Mouse (Mus musculus): Measurements from ENCODE around the gene Tppp.
A peak's percentile ranks its signal among the peaks of the same experiment; 100 is the strongest.
"Not testable (repeated sequence)": the region's sequence is repeated elsewhere in the genome, so short reads cannot be mapped to it uniquely, and the experiment has no call there.

Tppp gene

DNA sequence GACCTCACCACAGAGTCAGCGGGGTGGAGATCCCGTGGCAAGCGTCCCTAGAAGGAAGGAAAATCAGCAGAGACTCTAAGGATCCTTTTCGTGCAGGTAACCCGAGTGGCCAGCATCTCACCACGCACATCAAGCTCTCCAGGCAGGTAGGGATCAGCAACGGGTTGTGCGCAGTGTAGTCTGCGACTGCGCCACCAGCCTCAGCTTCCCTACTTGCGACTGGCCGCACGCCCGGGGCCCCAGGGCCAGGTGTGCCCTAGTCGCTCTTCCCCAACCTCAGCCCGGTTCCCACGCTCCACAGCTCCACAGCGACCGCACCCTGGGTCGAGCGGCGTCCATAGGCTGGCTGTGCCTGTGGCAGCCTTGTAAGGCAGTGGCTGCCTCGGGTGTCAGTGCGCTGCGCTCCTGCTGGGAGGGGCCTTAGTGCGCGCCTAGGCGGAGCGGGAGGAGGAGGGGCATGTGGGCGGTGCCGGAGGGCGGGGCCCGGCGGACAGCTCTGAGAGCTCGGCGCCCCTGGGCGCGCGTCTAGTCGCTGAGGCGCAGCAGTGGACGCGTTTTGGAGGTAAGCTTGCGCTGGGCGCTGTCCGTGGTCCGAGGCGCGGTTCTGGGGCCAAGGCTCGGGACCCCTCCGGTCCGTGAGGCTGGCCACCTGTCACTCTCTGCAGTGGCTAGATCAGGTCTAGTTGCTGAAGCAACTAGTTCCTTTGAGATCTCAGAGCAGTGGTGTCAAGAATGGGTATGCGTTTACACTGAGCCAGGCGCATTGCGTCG lies at the start of gene Tppp:
Gene Tppp (plus strand): TSS at position 460 of the 771 bp plus-strand sequence.
- peak; percentile 95 to 96 for DNase-seq

DNA sequence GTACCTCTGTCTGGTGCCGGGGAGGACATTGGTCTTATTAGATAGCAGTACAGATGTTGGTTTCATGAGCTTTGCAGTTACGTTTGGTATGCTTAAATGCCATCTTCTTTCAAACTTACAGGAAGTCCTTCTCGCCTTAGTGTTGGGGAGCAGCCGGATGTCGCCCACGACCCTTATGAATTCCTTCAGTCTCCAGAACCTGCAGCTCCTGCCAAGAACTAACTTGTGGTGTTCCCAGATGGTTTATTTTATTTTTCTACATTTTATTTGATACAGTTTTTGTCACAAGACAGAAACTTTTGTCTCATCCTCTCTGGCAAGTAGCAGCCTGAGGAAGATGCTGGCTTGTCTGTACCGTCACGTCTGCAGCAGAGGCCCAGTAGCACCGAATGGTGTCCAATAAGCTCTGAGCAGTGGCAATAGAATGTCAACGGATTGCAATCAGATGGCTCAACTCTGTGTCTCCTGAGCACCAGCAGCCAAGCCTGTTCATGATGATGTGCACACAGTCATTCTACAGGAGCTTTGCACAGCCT lies 49.0 kb upstream of the Tppp start:
- no peak for DNase-seq

DNA sequence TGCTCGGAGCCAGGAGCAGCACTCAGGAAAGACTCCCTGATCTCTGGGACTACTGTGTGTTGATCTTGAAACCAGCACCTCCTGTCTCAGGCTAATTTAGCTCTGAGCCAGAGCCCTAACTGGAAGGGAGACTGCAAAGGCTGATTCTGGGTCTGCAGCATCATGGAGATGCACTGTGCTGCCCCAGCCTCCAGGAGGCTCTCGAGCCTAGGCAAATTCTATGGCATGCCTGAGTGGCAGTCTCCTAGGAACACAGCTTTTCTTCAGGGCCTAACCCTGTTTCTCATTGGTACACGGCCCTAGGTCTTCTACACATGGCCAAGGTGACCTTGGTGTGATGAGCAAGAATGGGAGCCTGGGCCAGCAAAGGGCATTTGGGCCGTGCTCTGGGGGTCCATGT lies 48.0 kb upstream of the Tppp start:
- no peak for DNase-seq

GRCm38 (mm10) chr13:73963551-73963950 lies 45.7 kb upstream of the Tppp start, which contains the start of gene Zdhhc11:
Gene Zdhhc11 (plus strand): TSS chr13:73963851.
- DNase-seq: no peak

DNA sequence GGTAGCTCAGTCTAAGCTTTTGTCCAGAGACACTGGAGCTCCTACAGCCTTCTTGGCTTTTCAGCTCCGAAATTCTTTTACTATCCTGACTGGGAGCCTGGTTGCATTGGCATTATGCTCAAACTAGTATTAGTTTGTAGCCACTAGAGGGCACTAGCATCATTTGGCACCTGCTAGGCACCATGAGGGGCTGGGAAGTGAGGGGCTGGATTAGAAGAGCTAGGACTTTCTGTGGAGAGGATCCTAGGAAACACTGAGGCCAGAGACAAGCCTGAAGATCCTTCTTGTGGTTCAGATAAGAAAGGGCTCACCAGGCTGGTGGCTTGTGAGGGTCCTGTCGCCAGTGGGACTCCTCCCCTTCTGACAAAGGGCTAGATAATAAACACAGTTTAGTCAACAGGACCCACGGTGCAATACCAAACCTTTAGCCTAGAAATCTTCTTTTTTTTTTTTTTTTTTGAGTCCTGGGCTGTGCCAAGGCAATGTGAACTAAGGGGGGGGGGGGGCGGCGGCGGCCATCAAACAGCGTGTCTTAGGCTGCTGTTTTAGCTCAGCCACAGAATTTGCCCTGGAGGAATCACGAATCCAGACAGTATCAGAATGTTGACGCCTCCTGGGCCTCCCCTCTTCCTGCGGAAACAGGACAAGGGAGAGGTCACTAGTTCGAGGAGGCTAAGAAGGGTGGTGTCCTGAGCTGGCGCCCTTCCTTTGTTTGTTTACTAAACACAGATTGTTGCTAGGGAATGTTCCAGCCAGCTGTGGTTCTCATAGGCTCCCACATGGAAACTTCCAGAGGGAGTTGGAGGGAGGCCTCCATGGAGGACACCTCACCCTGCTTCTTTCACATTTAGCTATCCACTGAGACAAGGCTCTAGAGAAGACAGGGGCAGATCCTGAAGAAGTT lies 38.4 kb upstream of the Tppp start:
- DNase-seq: peak; percentile 85 to 90

- DNase-seq: peak; percentile 13 to 47
These were observed 34.7 kb upstream of the Tppp start for GRCm38 (mm10) chr13:73974523-73974922.

DNA sequence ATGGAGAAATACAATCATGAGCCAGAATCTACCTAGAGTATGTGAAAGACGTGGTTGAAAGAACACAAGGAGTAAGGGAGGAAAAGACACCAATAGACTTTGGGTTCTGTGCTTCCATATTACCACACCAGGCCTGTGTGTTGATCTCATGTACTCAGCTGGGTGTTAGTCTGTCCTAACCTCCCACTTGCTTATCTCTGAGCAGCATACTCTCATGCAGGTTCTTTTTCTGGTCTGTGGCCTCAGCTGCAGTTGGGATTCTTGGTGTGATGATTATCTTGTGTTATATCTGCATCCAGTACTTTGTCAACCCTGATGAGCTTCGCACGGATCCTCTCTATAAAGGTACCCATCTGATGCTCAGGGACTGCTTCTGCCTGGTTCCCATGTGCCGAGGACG lies 32.3 kb upstream of the Tppp start:
- DNase-seq: no peak

GRCm38 (mm10) chr13:73990325-73990724 lies 18.9 kb upstream of the Tppp start:
- no peak for DNase-seq

DNA sequence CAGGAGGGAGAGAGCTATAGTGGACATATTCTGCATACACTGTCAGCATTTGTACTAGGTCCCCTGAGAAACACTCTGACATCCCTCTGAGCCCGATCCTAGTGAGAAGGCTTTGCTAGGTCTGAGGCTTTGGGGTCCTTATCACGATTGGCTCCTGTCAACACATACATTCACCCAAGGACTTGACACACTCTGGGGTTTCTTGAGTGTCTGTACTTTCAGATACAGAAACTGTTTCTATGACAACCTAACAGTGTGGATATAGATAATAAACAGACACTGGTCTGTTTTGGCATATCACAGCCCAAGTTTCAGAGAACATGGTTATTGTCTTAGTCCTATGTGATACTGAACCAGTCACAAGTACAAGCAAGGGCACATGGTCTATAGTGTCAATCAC lies 18.4 kb upstream of the Tppp start:
- DNase-seq: no peak

- DNase-seq: no peak
These were observed 17.9 kb upstream of the Tppp start for GRCm38 (mm10) chr13:73991267-73991666.

GRCm38 (mm10) chr13:73996456-73996855 lies 12.8 kb upstream of the Tppp start:
- DNase-seq: no peak

DNA sequence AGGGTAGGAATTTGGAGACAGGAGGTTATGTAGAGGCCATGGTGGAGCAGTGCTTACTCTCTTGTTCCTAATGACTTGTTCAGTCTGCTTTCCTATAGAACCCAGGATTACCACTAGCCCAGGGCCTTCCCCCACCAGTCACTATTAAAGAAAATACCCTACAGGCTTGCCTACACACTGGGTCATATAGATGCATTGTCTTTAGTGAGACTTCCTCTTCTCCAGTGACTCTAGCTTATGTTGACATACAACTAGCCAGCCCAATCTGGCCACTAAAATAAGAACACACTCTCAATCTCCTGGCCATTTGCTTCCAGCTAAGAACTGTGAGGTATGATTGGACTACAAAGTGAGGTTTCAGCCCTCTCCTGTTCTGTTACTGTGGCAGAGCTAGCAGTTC lies 8.7 kb upstream of the Tppp start:
- no peak for DNase-seq

- DNase-seq: no peak
These were observed 8.2 kb upstream of the Tppp start for GRCm38 (mm10) chr13:74000961-74001360.

GRCm38 (mm10) chr13:74001492-74001891 lies 7.7 kb upstream of the Tppp start:
- DNase-seq: no peak

DNA sequence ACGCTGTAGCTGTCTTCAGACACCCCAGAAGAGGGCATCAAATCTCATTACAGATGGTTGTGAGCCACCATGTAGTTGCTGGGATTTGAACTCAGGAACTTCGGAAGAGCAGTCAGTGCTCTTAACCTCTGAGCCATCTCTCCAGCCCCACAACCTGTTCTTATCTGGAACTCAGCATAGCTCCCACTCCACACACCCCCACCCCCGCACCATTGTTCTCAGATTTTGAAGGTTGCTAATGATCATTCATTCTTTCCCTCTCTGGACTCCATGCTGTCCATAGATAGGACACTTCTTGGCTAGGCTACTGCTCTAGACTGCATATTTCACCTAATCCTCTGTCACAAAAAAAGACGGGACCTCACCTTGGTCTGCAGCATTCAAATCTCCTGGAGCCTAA lies 2.3 kb upstream of the Tppp start:
- not testable (repeated sequence) for DNase-seq

GRCm38 (mm10) chr13:74008216-74008615 lies 991 bp upstream of the Tppp start:
- DNase-seq: not testable (repeated sequence)

DNA sequence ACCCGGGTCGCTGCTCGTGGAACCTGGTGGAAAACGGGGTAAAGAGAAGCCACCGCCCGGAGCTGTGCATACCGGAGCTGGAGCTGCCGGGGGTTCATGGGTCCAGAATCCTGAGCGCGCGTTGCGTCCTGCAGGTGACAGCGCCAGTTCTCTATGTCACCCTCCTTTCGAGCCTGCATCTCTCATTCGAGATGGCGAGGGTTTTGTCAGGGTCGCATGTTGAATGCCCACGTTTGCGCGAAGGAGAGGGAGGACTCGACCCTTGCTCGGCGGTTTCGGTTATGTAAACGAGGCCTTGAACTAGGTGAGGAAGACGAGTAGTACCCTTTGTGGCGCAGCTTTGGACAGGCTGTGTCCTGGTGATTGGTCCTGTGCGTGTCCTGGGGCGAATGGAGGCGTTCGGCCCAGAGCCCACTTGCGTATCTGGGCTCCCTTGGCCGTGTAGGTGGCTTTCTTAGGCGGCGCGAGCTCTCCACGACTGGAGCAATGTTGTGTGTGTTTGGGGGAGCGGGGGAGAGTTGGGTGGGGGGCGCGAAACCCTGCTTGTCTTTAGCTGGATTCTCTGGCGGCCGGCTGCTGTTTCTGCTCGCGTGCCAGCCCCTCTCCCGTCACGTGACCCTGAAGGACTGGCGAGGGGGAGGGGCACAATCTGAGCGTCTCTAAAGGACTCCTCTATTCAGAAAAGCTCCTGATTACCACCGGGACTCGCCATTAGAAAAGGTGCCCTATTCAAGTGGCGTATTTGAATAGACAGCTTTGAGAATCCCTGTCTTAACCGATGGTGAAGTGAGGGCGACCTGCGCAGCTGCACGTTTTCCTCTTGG lies 796 bp downstream of the Tppp start:
- peak; percentile 71 to 73 for DNase-seq

DNA sequence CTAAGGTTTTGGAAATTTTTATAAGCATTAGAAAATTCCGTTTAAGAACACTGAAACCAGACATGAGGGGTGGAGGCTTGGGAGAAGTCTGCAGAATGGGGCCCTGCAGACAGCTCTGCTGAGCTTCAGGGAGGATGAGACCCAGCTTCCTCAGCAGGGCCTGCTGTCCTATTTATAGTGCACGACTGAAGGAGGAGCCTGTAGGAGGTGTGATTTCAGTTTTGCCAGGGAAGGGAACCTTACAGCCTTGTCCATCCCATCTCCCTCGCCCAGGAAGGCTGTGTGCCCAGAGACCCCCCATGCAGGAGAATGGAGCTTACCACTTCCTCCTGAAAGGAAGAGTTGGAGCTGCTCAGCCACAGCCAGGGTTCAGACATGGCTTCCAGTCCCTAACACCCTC lies 1.5 kb downstream of the Tppp start:
- no peak for DNase-seq

DNA sequence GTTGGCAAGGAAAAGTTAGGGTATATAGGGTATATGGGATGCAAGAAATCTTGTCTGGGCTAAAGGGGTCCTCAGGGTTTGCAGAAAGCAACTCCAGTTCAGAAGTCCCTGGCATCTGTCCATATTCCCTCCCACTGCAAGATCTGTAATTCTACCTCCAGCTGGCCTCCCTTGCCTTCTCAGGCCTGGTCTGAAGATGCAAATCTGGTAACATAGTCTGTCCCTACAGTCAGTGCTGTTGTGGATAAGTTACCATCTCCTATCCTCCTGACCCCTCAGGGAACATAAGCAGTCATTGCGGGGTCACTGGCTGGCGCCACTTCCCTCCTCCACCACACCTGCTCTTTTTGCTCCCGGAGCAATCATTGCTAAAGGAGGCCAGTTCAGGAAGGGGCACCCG lies 6.7 kb downstream of the Tppp start:
- no peak for DNase-seq

DNA sequence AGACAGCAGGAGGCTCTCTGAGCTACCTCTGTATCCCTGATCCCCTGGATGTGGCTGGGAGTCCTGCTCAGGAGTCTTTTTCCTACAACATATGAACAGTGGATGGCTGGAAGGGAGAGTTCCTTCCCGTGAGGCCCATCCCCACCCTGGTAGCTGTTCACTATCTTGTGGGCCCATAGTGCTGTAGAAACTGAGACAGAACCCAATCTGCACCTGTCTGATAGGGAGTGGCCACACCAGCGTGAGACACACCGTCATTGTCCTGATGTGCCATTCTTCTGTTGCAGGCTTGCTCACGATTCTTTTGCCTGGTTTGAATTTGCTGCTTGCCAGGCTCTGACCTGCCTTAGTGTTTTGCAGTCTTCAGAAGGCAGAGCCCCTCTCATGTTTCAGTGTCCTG lies 8.2 kb downstream of the Tppp start:
- no peak for DNase-seq

DNA sequence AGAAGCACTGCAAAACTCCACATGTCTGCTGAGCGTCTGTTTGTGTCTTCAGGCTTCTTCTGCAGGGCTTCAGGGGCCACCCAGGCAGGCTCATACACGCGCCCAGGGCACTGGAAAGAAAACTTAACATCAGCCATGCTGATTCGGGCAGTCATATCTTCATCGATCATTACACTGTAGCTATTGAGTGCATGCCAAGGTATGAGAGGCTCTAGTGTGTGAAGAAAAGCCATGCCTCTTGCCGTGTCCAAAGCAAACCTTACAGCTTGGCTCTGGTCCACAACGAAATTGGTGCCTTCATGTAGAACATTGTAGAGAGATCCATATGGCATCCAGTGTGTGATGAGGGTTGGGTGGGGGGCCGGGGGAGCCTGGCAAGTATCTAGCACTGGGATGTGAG lies 9.8 kb downstream of the Tppp start:
- DNase-seq: not testable (repeated sequence)

- DNase-seq: peak; percentile 75 to 87
These were observed 16.2 kb downstream of the Tppp start for GRCm38 (mm10) chr13:74025151-74026081.
